Comparison of ENCODE assay signal across 23 mouse cellular contexts in the genomic region with DNA sequence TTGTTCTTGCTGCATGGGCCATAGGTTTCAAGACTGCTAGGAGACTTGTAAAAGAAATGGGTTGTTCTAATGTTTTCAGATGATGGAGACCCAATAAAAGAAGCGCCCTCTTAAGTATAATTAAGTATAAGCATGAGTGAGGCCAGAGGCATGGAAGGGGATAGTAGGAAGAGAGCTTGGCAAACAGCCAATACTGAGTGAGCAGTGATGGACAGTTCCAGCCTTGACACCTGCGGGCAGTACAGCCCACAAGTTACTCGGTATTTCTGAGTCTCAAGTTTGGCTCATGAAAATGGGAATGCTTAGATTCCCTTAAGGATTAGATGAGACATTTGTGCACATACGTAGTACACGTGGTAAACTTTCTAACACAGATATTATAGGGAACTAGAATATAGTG.
"Had no signal": no experiment of that assay in that cellular context is flagged by ENCODE, and none has a peak within 500 bp of the region (broad histone marks: within the 10 kb centered on the region; RNA-seq: fewer than 3 reads in every experiment).

No protein-coding gene starts in this region.

- H3K27me3 ChIP-seq: limb, embryonic 12.5 days; limb, embryonic 15.5 days; lung, embryonic 15.5 days; megakaryocyte, embryonic 14.5 days; midbrain, embryonic 13.5 days; neural tube, embryonic 12.5 days; neural tube, embryonic 15.5 days had no signal

- H3K9me3 ChIP-seq: limb, embryonic 12.5 days; limb, embryonic 15.5 days; lung, embryonic 15.5 days; megakaryocyte, embryonic 14.5 days; midbrain, embryonic 10.5 days; midbrain, embryonic 13.5 days; neural tube, embryonic 12.5 days; neural tube, embryonic 15.5 days had no signal

- H3K36me3 ChIP-seq: limb, embryonic 12.5 days; limb, embryonic 15.5 days; lung, embryonic 15.5 days; midbrain, embryonic 10.5 days; midbrain, embryonic 13.5 days; neural tube, embryonic 12.5 days; neural tube, embryonic 15.5 days had no signal

- H3K27ac ChIP-seq: kidney, postnatal 0 days; limb, embryonic 12.5 days; limb, embryonic 15.5 days; liver, embryonic 14.5 days; lung, embryonic 15.5 days; midbrain, embryonic 10.5 days; midbrain, embryonic 13.5 days; neural tube, embryonic 12.5 days; neural tube, embryonic 15.5 days; stomach, postnatal 0 days had no signal

- H3K4me1 ChIP-seq: limb, embryonic 12.5 days; limb, embryonic 15.5 days; lung, embryonic 15.5 days; megakaryocyte, embryonic 14.5 days; midbrain, embryonic 10.5 days; midbrain, embryonic 13.5 days; neural tube, embryonic 12.5 days; neural tube, embryonic 15.5 days had no signal

- H3K4me2 ChIP-seq: limb, embryonic 12.5 days; limb, embryonic 15.5 days; liver, embryonic 11.5 days; lung, embryonic 15.5 days; midbrain, embryonic 13.5 days; neural tube, embryonic 12.5 days; neural tube, embryonic 15.5 days had no signal

- H3K4me3 ChIP-seq: limb, embryonic 12.5 days; limb, embryonic 15.5 days; lung, embryonic 15.5 days; megakaryocyte, embryonic 14.5 days; midbrain, embryonic 10.5 days; midbrain, embryonic 13.5 days; neural tube, embryonic 12.5 days; neural tube, embryonic 15.5 days had no signal

- DNase-seq: kidney, adult 2 months; kidney, postnatal 25 days; left cerebral cortex, postnatal 4 days; liver, postnatal 0 days; lung, postnatal 36 days; right cerebral cortex, adult 18-20 months; right cerebral cortex, postnatal 14 days; right cerebral cortex, postnatal 4 days; thymus, adult 2 months; thymus, postnatal 14 days; thymus, postnatal 4 days had no signal

- H3K9ac ChIP-seq: limb, embryonic 12.5 days; limb, embryonic 15.5 days; liver, embryonic 14.5 days; liver, postnatal 0 days; lung, embryonic 15.5 days; midbrain, embryonic 13.5 days; neural tube, embryonic 12.5 days; neural tube, embryonic 15.5 days had no signal

- ATAC-seq: liver, postnatal 0 days; midbrain, embryonic 13.5 days had no signal
